In the genomic region with DNA sequence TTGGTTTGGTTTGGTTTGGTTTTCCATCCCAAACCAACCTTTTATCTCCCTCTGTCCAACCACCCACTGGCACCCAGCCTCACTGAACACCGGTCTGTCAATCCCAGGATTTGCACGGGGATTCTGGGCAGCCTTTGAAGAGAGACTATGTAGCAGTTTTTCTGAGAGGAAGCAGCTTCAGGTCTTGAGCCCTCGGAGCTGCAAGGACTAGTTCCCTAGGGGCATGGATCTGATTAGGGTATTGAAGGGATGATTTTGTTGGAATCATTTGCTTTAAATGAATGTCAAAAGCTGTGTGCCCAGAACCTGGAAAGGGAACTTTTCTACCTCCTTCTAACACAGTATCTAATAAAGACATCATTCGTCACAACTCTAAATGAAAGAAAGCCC, we compare ENCODE assay signal across 21 mouse cellular contexts. TPM values are rescaled to one million over a fixed set of nuclear protein-coding genes. Genes with fewer than 3 reads are reported as not detected.
A peak's percentile ranks its signal among the peaks of the same experiment; 100 is the strongest.
DNase-seq lines count a peak whose midpoint lies in the region; ATAC-seq lines count a peak whose summit lies in the region.
"Had no signal": no experiment of that assay in that cellular context is flagged by ENCODE, and none has a peak within 500 bp of the region (broad histone marks: within the 10 kb centered on the region; RNA-seq: fewer than 3 reads in every experiment).

No protein-coding gene starts in this region.

- no peak overlapping the region for H3K27ac ChIP-seq in heart, embryonic 11.5 days (ENCODE audit: low read depth, low read length)
- no peak overlapping the region for H3K27ac ChIP-seq in midbrain, embryonic 11.5 days (ENCODE audit: low read depth, low read length)
- H3K27ac ChIP-seq in midbrain, embryonic 16.5 days (ENCODE audit: low read length) = no peak overlapping the region
- peak overlapping the region; percentile 15; the same call in 1 of the 2 replicates for H3K27ac ChIP-seq in hindbrain, embryonic 13.5 days
- peak overlapping the region; percentile 95 for H3K27ac ChIP-seq in limb, embryonic 13.5 days
- H3K27ac ChIP-seq: heart, embryonic 15.5 days; liver, embryonic 15.5 days; midbrain, embryonic 12.5 days; stomach, embryonic 15.5 days had no signal

- H3K9me3 ChIP-seq in heart, embryonic 11.5 days (replicated peaks; ENCODE audit: control insufficient read depth, low read length) = no peaks in the 10 kb centered on the region
- no peaks in the 10 kb centered on the region for H3K9me3 ChIP-seq in midbrain, embryonic 11.5 days (ENCODE audit: control insufficient read depth, low read length)
- no peaks in the 10 kb centered on the region for H3K9me3 ChIP-seq in midbrain, embryonic 16.5 days (replicated peaks; ENCODE audit: control insufficient read depth, low read length, poor library complexity, severe bottlenecking)
- no peaks in the 10 kb centered on the region for H3K9me3 ChIP-seq in hindbrain, embryonic 13.5 days
- no peaks in the 10 kb centered on the region for H3K9me3 ChIP-seq in limb, embryonic 13.5 days
- H3K9me3 ChIP-seq: heart, embryonic 15.5 days; liver, embryonic 15.5 days; midbrain, embryonic 12.5 days; stomach, embryonic 15.5 days had no signal

- H3K4me1 ChIP-seq in heart, embryonic 11.5 days (ENCODE audit: control insufficient read depth, insufficient read depth, low read length) = peaks cover 4% of the 10 kb centered on the region; the same call in 1 of the 2 replicates
- H3K4me1 ChIP-seq in midbrain, embryonic 11.5 days (ENCODE audit: control insufficient read depth, insufficient read depth, low read length) = peaks cover 6% of the 10 kb centered on the region
- peaks cover 7% of the 10 kb centered on the region for H3K4me1 ChIP-seq in midbrain, embryonic 16.5 days (ENCODE audit: control insufficient read depth, insufficient read depth, low read length)
- H3K4me1 ChIP-seq in hindbrain, embryonic 13.5 days (replicated peaks) = peaks cover 17% of the 10 kb centered on the region
- peaks cover 11% of the 10 kb centered on the region; the same call in 1 of the 2 replicates for H3K4me1 ChIP-seq in limb, embryonic 13.5 days

- 5% methylated on average over 4 of the region's 4 CpGs for WGBS in heart, embryonic 11.5 days (ENCODE audit: insufficient replicate concordance)
- 2% methylated on average over 4 of the region's 4 CpGs for WGBS in midbrain, embryonic 11.5 days
- under 1% methylated on average over 4 of the region's 4 CpGs for WGBS in midbrain, embryonic 16.5 days
- 0% methylated on average over 4 of the region's 4 CpGs for WGBS in hindbrain, embryonic 13.5 days
- WGBS in limb, embryonic 13.5 days = 5% methylated on average over 4 of the region's 4 CpGs

- no peak overlapping the region for H3K9ac ChIP-seq in heart, embryonic 11.5 days (ENCODE audit: low read depth, low read length)
- H3K9ac ChIP-seq in midbrain, embryonic 11.5 days (ENCODE audit: low read length) = no peak overlapping the region
- no peak overlapping the region for H3K9ac ChIP-seq in midbrain, embryonic 16.5 days (ENCODE audit: low read depth, low read length)
- H3K9ac ChIP-seq in hindbrain, embryonic 13.5 days = 0 out of 2 replicates have a peak overlapping the region, but pooled peaks have one; percentile 29
- H3K9ac ChIP-seq in limb, embryonic 13.5 days = peak overlapping the region; percentile 98
- H3K9ac ChIP-seq: heart, embryonic 15.5 days; liver, embryonic 15.5 days; stomach, embryonic 15.5 days had no signal

- DNase-seq in heart, adult 11 months = peak; percentile 78
- peak; percentile 97 for DNase-seq in midbrain, embryonic 11.5 days (ENCODE audit: low spot score, missing footprints)
- DNase-seq in spleen, postnatal 36 days (ENCODE audit: low spot score in 2 of 2) = no peak
- no peak for DNase-seq in gastrocnemius, postnatal 14 days
- DNase-seq: cerebellum, adult 2 months; lung, postnatal 10 days had no signal

- H3K27me3 ChIP-seq in heart, embryonic 11.5 days (ENCODE audit: control insufficient read depth, insufficient read depth, low read length) = peaks cover 87% of the 10 kb centered on the region
- peaks cover 89% of the 10 kb centered on the region for H3K27me3 ChIP-seq in midbrain, embryonic 11.5 days (ENCODE audit: control insufficient read depth, insufficient read depth, low read length)
- peaks cover 44% of the 10 kb centered on the region for H3K27me3 ChIP-seq in midbrain, embryonic 16.5 days (ENCODE audit: control insufficient read depth, insufficient read depth, low read depth, low read length)
- peaks cover 88% of the 10 kb centered on the region for H3K27me3 ChIP-seq in hindbrain, embryonic 13.5 days
- H3K27me3 ChIP-seq in limb, embryonic 13.5 days = peaks cover 45% of the 10 kb centered on the region

- no peaks in the 10 kb centered on the region for H3K36me3 ChIP-seq in heart, embryonic 11.5 days (ENCODE audit: control insufficient read depth, insufficient read depth, low read length)
- no peaks in the 10 kb centered on the region for H3K36me3 ChIP-seq in midbrain, embryonic 11.5 days (ENCODE audit: control insufficient read depth, insufficient read depth, low read length)
- H3K36me3 ChIP-seq in midbrain, embryonic 16.5 days (ENCODE audit: control insufficient read depth, insufficient read depth, low read length) = no peaks in the 10 kb centered on the region
- no peaks in the 10 kb centered on the region for H3K36me3 ChIP-seq in hindbrain, embryonic 13.5 days
- 0 out of 2 replicates have a peak, but pooled peaks cover 2% of the 10 kb centered on the region for H3K36me3 ChIP-seq in limb, embryonic 13.5 days
- H3K36me3 ChIP-seq: G1E; heart, embryonic 15.5 days; liver, embryonic 15.5 days; midbrain, embryonic 12.5 days; stomach, embryonic 15.5 days had no signal

- no peak overlapping the region for H3K4me2 ChIP-seq in heart, embryonic 11.5 days
- H3K4me2 ChIP-seq in midbrain, embryonic 11.5 days = no peak overlapping the region
- no peak overlapping the region for H3K4me2 ChIP-seq in midbrain, embryonic 16.5 days (ENCODE audit: low read length)
- peak overlapping the region; percentile 29; the same call in 1 of the 2 replicates for H3K4me2 ChIP-seq in hindbrain, embryonic 13.5 days
- H3K4me2 ChIP-seq in limb, embryonic 13.5 days (replicated peaks) = peak overlapping the region; percentile 74

- no peak for ATAC-seq in heart, embryonic 11.5 days (replicated peaks; ENCODE audit: insufficient number of reproducible peaks, low FRiP score, low TSS enrichment)
- ATAC-seq in midbrain, embryonic 11.5 days (ENCODE audit: low FRiP score) = no peak
- ATAC-seq in midbrain, embryonic 16.5 days = no peak
- no peak for ATAC-seq in hindbrain, embryonic 13.5 days (ENCODE audit: low FRiP score)
- ATAC-seq in limb, embryonic 13.5 days (ENCODE audit: low FRiP score, low read depth) = no peak

- no peak overlapping the region for H3K4me3 ChIP-seq in heart, embryonic 11.5 days (ENCODE audit: low read depth, low read length)
- no peak overlapping the region; the same call in 1 of the 2 replicates for H3K4me3 ChIP-seq in midbrain, embryonic 11.5 days (ENCODE audit: low read depth, low read length)
- H3K4me3 ChIP-seq in midbrain, embryonic 16.5 days (ENCODE audit: low read depth, low read length) = no peak overlapping the region
- H3K4me3 ChIP-seq in hindbrain, embryonic 13.5 days = peak overlapping the region; percentile 36
- H3K4me3 ChIP-seq in limb, embryonic 13.5 days = peak overlapping the region; percentile 63

- intact Hi-C loops in gastrocnemius, postnatal 14 days (cut with DNase I; ENCODE audit: low total_unique reads) = loop anchor here (5.0 kb wide), 2 partner anchors 354 to 594 kb away; no protein-coding TSS in a partner anchor

RNA-seq across cellular contexts. Expression of gene Evx2, which starts 2.7 kb away (rescaled TPM):
- not detected in 2 replicates for polyA plus RNA-seq in heart, embryonic 11.5 days (2014; fragmentation: Nextera tagmentation; extraction: Ambion mirVana)
- 1.5 and 1.9 TPM in 2 replicates for polyA plus RNA-seq in midbrain, embryonic 11.5 days (2014; fragmentation: Nextera tagmentation; extraction: Ambion mirVana)
- 0.21 and 0.42 TPM in 2 replicates for polyA plus RNA-seq in midbrain, embryonic 16.5 days (2015; fragmentation: Nextera tagmentation; extraction: Ambion mirVana)
- 1.3 and 1.6 TPM in 2 replicates for polyA plus RNA-seq in hindbrain, embryonic 13.5 days (2015; fragmentation: Nextera tagmentation; extraction: Ambion mirVana)
- polyA plus RNA-seq in limb, embryonic 13.5 days (2015; fragmentation: Nextera tagmentation; extraction: Ambion mirVana) = 2.3 and 3.2 TPM in 2 replicates
- not detected for total RNA-seq in gastrocnemius, postnatal 14 days (2021)
- total RNA-seq: adrenal gland, adult 18-20 months; layer of hippocampus, postnatal 14 days; left cerebral cortex, postnatal 14 days had no signal
- polyA plus RNA-seq: G1E; gonadal fat pad, adult 2 months; heart, embryonic 15.5 days; inflammation-experienced regulatory T-cells, adult 6 months; liver, embryonic 15.5 days; stomach, embryonic 15.5 days had no signal

RNA-seq across cellular contexts. Expression of gene Hoxd13, which starts 11.5 kb away (rescaled TPM):
- not detected in 2 replicates for polyA plus RNA-seq in heart, embryonic 11.5 days (2014; fragmentation: Nextera tagmentation; extraction: Ambion mirVana)
- polyA plus RNA-seq in midbrain, embryonic 11.5 days (2014; fragmentation: Nextera tagmentation; extraction: Ambion mirVana) = not detected in 2 replicates
- not detected in 2 replicates for polyA plus RNA-seq in midbrain, embryonic 16.5 days (2015; fragmentation: Nextera tagmentation; extraction: Ambion mirVana)
- 0.16 TPM in 1 of 2 replicates, not detected in the other for polyA plus RNA-seq in hindbrain, embryonic 13.5 days (2015; fragmentation: Nextera tagmentation; extraction: Ambion mirVana)
- 48.5 and 55.5 TPM in 2 replicates for polyA plus RNA-seq in limb, embryonic 13.5 days (2015; fragmentation: Nextera tagmentation; extraction: Ambion mirVana)
- not detected for total RNA-seq in gastrocnemius, postnatal 14 days (2021)
- total RNA-seq: adrenal gland, adult 18-20 months; layer of hippocampus, postnatal 14 days; left cerebral cortex, postnatal 14 days had no signal
- polyA plus RNA-seq: G1E; heart, embryonic 15.5 days; inflammation-experienced regulatory T-cells, adult 6 months; liver, embryonic 15.5 days; midbrain, embryonic 12.5 days; neural tube, embryonic 14.5 days; stomach, embryonic 15.5 days had no signal

RNA-seq across cellular contexts. Expression of gene Hoxd12, which starts 18.2 kb away (rescaled TPM):
- polyA plus RNA-seq in heart, embryonic 11.5 days (2014; fragmentation: Nextera tagmentation; extraction: Ambion mirVana) = not detected in 2 replicates
- not detected in 2 replicates for polyA plus RNA-seq in midbrain, embryonic 11.5 days (2014; fragmentation: Nextera tagmentation; extraction: Ambion mirVana)
- not detected in 2 replicates for polyA plus RNA-seq in midbrain, embryonic 16.5 days (2015; fragmentation: Nextera tagmentation; extraction: Ambion mirVana)
- polyA plus RNA-seq in hindbrain, embryonic 13.5 days (2015; fragmentation: Nextera tagmentation; extraction: Ambion mirVana) = not detected in 2 replicates
- 59.3 and 67.1 TPM in 2 replicates for polyA plus RNA-seq in limb, embryonic 13.5 days (2015; fragmentation: Nextera tagmentation; extraction: Ambion mirVana)
- not detected for total RNA-seq in gastrocnemius, postnatal 14 days (2021)
- total RNA-seq: adrenal gland, adult 18-20 months; G1E; layer of hippocampus, postnatal 14 days; left cerebral cortex, postnatal 14 days had no signal
- polyA plus RNA-seq: cerebellum, adult 2 months; G1E; heart, embryonic 15.5 days; inflammation-experienced regulatory T-cells, adult 6 months; liver, embryonic 15.5 days; midbrain, embryonic 12.5 days; neural tube, embryonic 14.5 days had no signal

RNA-seq across cellular contexts. Expression of gene Hoxd11, which starts 22.7 kb away (rescaled TPM):
- polyA plus RNA-seq in heart, embryonic 11.5 days (2014; fragmentation: Nextera tagmentation; extraction: Ambion mirVana) = not detected in 2 replicates
- polyA plus RNA-seq in midbrain, embryonic 11.5 days (2014; fragmentation: Nextera tagmentation; extraction: Ambion mirVana) = not detected in 2 replicates
- not detected in 2 replicates for polyA plus RNA-seq in midbrain, embryonic 16.5 days (2015; fragmentation: Nextera tagmentation; extraction: Ambion mirVana)
- not detected in 2 replicates for polyA plus RNA-seq in hindbrain, embryonic 13.5 days (2015; fragmentation: Nextera tagmentation; extraction: Ambion mirVana)
- 19.1 TPM in 2 replicates for polyA plus RNA-seq in limb, embryonic 13.5 days (2015; fragmentation: Nextera tagmentation; extraction: Ambion mirVana)
- total RNA-seq in gastrocnemius, postnatal 14 days (2021) = under 1 TPM in 1 of 2 experiments, not detected in 1; 0.29 TPM
- total RNA-seq: adrenal gland, adult 18-20 months; layer of hippocampus, postnatal 14 days; left cerebral cortex, postnatal 14 days had no signal
- polyA plus RNA-seq: cerebellum, adult 2 months; G1E; heart, embryonic 15.5 days; liver, embryonic 15.5 days; midbrain, embryonic 12.5 days had no signal

RNA-seq across cellular contexts. Expression of gene Hoxd10, which starts 35.1 kb away (rescaled TPM):
- polyA plus RNA-seq in heart, embryonic 11.5 days (2014; fragmentation: Nextera tagmentation; extraction: Ambion mirVana) = 0.11 TPM in 1 of 2 replicates, not detected in the other
- not detected in 2 replicates for polyA plus RNA-seq in midbrain, embryonic 11.5 days (2014; fragmentation: Nextera tagmentation; extraction: Ambion mirVana)
- polyA plus RNA-seq in midbrain, embryonic 16.5 days (2015; fragmentation: Nextera tagmentation; extraction: Ambion mirVana) = not detected in 2 replicates
- not detected in 2 replicates for polyA plus RNA-seq in hindbrain, embryonic 13.5 days (2015; fragmentation: Nextera tagmentation; extraction: Ambion mirVana)
- 26.0 and 26.2 TPM in 2 replicates for polyA plus RNA-seq in limb, embryonic 13.5 days (2015; fragmentation: Nextera tagmentation; extraction: Ambion mirVana)
- 1 to 10 TPM; 4.4 to 4.5 TPM for total RNA-seq in gastrocnemius, postnatal 14 days (2021)
- total RNA-seq: adrenal gland, adult 18-20 months; layer of hippocampus, postnatal 14 days; left cerebral cortex, postnatal 14 days had no signal
- polyA plus RNA-seq: cerebellum, adult 2 months; G1E; heart, embryonic 15.5 days; inflammation-experienced regulatory T-cells, adult 6 months; liver, embryonic 15.5 days; midbrain, embryonic 12.5 days had no signal

Comparison
In these comparisons a context has a peak if more than half of its experiments do, and no peak if none do; other contexts are left out.
1. DNase-seq: peak in heart, adult 11 months (single experiment) and midbrain, embryonic 11.5 days (single experiment); none in spleen, postnatal 36 days (0 of 2) and gastrocnemius, postnatal 14 days (single experiment).
2. H3K27ac ChIP-seq: peak in hindbrain, embryonic 13.5 days (single experiment) and limb, embryonic 13.5 days (single experiment); none in heart, embryonic 11.5 days (single experiment), midbrain, embryonic 11.5 days (single experiment) and midbrain, embryonic 16.5 days (single experiment).
3. H3K4me2 ChIP-seq: peak in hindbrain, embryonic 13.5 days (single experiment) and limb, embryonic 13.5 days (single experiment); none in heart, embryonic 11.5 days (single experiment), midbrain, embryonic 11.5 days (single experiment) and midbrain, embryonic 16.5 days (single experiment).
4. H3K4me3 ChIP-seq: peak in hindbrain, embryonic 13.5 days (single experiment) and limb, embryonic 13.5 days (single experiment); none in heart, embryonic 11.5 days (single experiment), midbrain, embryonic 11.5 days (single experiment) and midbrain, embryonic 16.5 days (single experiment).
5. H3K9ac ChIP-seq: peak in hindbrain, embryonic 13.5 days (single experiment) and limb, embryonic 13.5 days (single experiment); none in heart, embryonic 11.5 days (single experiment), midbrain, embryonic 11.5 days (single experiment) and midbrain, embryonic 16.5 days (single experiment).
6. RNA of gene Hoxd13, which starts 11.5 kb away (polyA plus RNA-seq): 48.5 to 55.5 TPM in limb, embryonic 13.5 days; 0.16 TPM in hindbrain, embryonic 13.5 days, not detected in midbrain, embryonic 16.5 days, not detected in heart, embryonic 11.5 days and not detected in midbrain, embryonic 11.5 days; every median in the first group is over 10 times any median in the second.
7. RNA of gene Hoxd12, which starts 18.2 kb away (polyA plus RNA-seq): 59.3 to 67.1 TPM in limb, embryonic 13.5 days; not detected in heart, embryonic 11.5 days, not detected in midbrain, embryonic 11.5 days, not detected in midbrain, embryonic 16.5 days and not detected in hindbrain, embryonic 13.5 days; every median in the first group is over 10 times any median in the second.